Mouse (Mus musculus): ENCODE measurements at regions not wholly inside any gene's neighbourhood (a gene's known extent, or its start where the extent isn't known, plus 50 kb on each side); places are given as distances from the start of the nearest gene placed in this dataset.
"Not testable (repeated sequence)": the region's sequence is repeated elsewhere in the genome, so short reads cannot be mapped to it uniquely, and the experiment has no call there.

GRCm38 (mm10) chr7:58310096-58310495 is 345.9 kb upstream of the Atp10a start:
- intact Hi-C loops (cut with DNase I), result no loop called here
- DNase-seq (ENCODE audit: low spot score), result no peak

- DNase-seq (ENCODE audit: low spot score), result no peak
- intact Hi-C loops (cut with DNase I), result no loop called here
Observed at GRCm38 (mm10) chr7:58322381-58322780, 333.6 kb upstream of the Atp10a start.

- intact Hi-C loops (cut with DNase I), result no loop called here
- DNase-seq (ENCODE audit: low spot score), result no peak
Observed at GRCm38 (mm10) chr7:58367384-58367783, 288.6 kb upstream of the Atp10a start.

GRCm38 (mm10) chr7:58383401-58383800 is 272.6 kb upstream of the Atp10a start:
- no peak for DNase-seq (ENCODE audit: low spot score)
- intact Hi-C loops (cut with DNase I), result no loop called here

- DNase-seq (ENCODE audit: low spot score), result no peak
- intact Hi-C loops (cut with DNase I), result no loop called here
Observed at GRCm38 (mm10) chr7:58388326-58388725, 267.6 kb upstream of the Atp10a start.

- no peak for DNase-seq (ENCODE audit: low spot score)
- intact Hi-C loops (cut with DNase I), result no loop called here
Observed at GRCm38 (mm10) chr7:58392391-58393115, 263.4 kb upstream of the Atp10a start.

GRCm38 (mm10) chr7:58397992-58398391 is 258.0 kb upstream of the Atp10a start:
- no peak for DNase-seq (ENCODE audit: low spot score)
- intact Hi-C loops (cut with DNase I), result no loop called here

GRCm38 (mm10) chr7:58398558-58399144 is 257.3 kb upstream of the Atp10a start:
- DNase-seq (ENCODE audit: low spot score), result no peak
- intact Hi-C loops (cut with DNase I), result no loop called here

GRCm38 (mm10) chr7:58399145-58399604 is 256.8 kb upstream of the Atp10a start:
- peak; percentile 81 for DNase-seq (ENCODE audit: low spot score)
- intact Hi-C loops (cut with DNase I), result no loop called here

- intact Hi-C loops (cut with DNase I), result no loop called here
Observed at GRCm38 (mm10) chr7:58399651-58400050, 256.3 kb upstream of the Atp10a start.

GRCm38 (mm10) chr7:58400594-58400993 is 255.4 kb upstream of the Atp10a start:
- no peak for DNase-seq (ENCODE audit: low spot score)
- intact Hi-C loops (cut with DNase I), result no loop called here

More at GRCm38 (mm10) chr7:58399651-58400050, 256.3 kb upstream of the Atp10a start:
- no peak for DNase-seq (ENCODE audit: low spot score)

- DNase-seq (ENCODE audit: low spot score), result no peak
- intact Hi-C loops (cut with DNase I), result no loop called here
Observed at GRCm38 (mm10) chr7:58436888-58437625, 218.9 kb upstream of the Atp10a start.

GRCm38 (mm10) chr7:58442535-58443184 is 213.3 kb upstream of the Atp10a start:
- intact Hi-C loops (cut with DNase I), result no loop called here
- no peak for DNase-seq (ENCODE audit: low spot score)

- DNase-seq (ENCODE audit: low spot score), result no peak
- intact Hi-C loops (cut with DNase I), result no loop called here
Observed at GRCm38 (mm10) chr7:58443297-58443696, 212.7 kb upstream of the Atp10a start.

- no peak for DNase-seq (ENCODE audit: low spot score)
- intact Hi-C loops (cut with DNase I), result no loop called here
Observed at GRCm38 (mm10) chr7:58445781-58446180, 210.2 kb upstream of the Atp10a start.

GRCm38 (mm10) chr7:58446261-58446660 is 209.7 kb upstream of the Atp10a start:
- no peak for DNase-seq (ENCODE audit: low spot score)
- intact Hi-C loops (cut with DNase I), result no loop called here

GRCm38 (mm10) chr7:58448727-58449126 is 207.2 kb upstream of the Atp10a start:
- no peak for DNase-seq (ENCODE audit: low spot score)
- intact Hi-C loops (cut with DNase I), result no loop called here

- intact Hi-C loops (cut with DNase I), result no loop called here
Observed at GRCm38 (mm10) chr7:58451981-58452380, 204.0 kb upstream of the Atp10a start.

GRCm38 (mm10) chr7:58458146-58458545 is 197.8 kb upstream of the Atp10a start:
- DNase-seq (ENCODE audit: low spot score); intact Hi-C loops (cut with DNase I): not testable (repeated sequence)

More at GRCm38 (mm10) chr7:58451981-58452380, 204.0 kb upstream of the Atp10a start:
- no peak for DNase-seq (ENCODE audit: low spot score)

- intact Hi-C loops (cut with DNase I), result no loop called here
- no peak for DNase-seq (ENCODE audit: low spot score)
Observed at GRCm38 (mm10) chr7:58460939-58461338, 195.0 kb upstream of the Atp10a start.

All from heart, postnatal 25 days (tissue).